Mouse (Mus musculus): ENCODE data around the gene Gm20834.
"Not testable (repeated sequence)": the region's sequence is repeated elsewhere in the genome, so short reads cannot be mapped to it uniquely, and the experiment has no call there.

Gene Gm20834

GRCm38 (mm10) chrY:10324489-10324888 is at the start of gene Gm20834:
Gm20834 (minus strand) TSS chrY:10324589.
- DNase-seq (ENCODE audit: low spot score): not testable (repeated sequence)
